Mouse (Mus musculus): ENCODE results near the gene Ccdc84.
"Not testable (repeated sequence)": the region's sequence is repeated elsewhere in the genome, so short reads cannot be mapped to it uniquely, and the experiment has no call there.

Gene Ccdc84

DNA sequence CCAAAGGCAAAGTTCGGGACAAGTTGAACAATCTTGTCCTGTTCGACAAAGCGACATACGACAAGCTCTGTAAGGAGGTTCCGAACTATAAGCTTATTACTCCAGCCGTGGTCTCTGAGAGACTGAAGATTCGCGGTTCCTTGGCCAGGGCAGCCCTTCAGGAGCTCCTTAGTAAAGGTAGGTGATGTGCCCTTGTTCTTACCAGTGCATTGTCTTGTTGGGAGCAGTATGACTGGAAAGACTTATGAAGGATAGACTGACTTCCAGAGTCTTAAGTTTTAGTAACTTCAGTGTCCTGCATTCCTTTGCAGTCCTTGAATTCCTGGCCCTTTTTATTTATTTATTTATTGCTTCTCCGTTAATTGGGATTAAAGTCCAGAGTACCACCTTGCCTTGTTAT lies 9.7 kb downstream of the Ccdc84 start:
- in situ Hi-C loops (cut with MboI, MseI): not testable (repeated sequence)

DNA sequence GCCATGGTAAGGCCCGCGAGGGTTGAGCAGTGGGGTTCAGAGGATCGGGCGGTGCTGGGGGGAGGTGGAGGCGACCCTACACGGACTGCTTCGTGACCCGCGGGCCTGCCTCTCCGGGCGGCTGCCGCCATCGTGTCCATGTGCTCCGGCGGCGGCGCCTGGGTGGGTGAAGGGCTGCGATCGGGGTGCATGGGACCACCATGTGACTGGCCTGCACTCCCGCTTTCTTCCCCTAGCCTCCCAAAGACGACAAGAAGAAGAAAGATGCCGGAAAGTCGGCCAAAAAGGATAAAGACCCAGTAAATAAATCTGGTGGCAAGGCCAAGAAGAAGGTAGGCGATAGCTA lies 10.6 kb downstream of the Ccdc84 start:
- in situ Hi-C loops (cut with MboI, MseI): no loop called here

DNA sequence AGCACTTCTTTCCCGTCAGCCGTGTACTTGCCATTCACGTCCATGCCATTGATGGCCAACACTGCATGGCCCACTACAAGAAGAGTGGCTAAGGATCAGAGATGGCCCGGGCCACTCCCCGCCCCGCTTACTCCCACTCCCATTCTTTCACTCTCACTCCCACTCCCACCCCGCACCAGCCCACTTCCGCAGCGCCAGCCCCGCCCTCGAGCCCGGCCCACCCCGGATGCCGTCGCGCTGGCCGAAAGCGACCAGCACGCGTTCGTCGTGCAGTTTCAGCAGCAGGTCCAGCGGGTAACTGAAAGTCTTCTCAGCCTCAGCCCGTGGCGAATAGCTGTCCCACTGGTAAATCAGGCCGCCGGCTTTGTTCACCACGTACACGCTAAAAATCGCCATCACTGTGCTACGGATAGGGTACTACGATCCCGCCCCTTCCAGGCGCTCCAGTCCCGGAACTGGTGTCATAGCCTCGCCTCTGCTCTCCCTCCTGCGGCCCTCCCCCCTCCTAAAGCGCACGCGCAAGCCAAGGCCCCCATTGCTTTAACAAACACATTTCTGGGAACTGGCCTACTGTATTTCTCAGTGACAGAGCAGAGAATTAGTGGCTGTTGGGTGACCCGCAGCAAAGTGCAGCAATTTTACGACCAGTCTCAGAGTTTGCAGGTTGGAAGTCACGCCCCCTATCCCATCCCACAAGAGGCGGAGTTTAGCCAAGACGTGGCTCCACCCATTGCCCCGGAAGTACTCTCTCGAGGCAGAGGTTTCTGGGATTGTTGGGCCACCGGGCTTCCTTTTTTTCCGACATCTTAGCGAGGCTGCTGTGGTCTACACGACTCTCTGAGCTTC lies 11.2 kb downstream of the Ccdc84 start, which contains the start of the genes Rps25 and Trappc4:
Gene Rps25 (plus strand): TSS at position 234 of the 846 bp plus-strand sequence.
Gene Trappc4 (minus strand): TSS at position 695 of the 846 bp plus-strand sequence.
- in situ Hi-C loops (cut with MboI, MseI): no loop called here

DNA sequence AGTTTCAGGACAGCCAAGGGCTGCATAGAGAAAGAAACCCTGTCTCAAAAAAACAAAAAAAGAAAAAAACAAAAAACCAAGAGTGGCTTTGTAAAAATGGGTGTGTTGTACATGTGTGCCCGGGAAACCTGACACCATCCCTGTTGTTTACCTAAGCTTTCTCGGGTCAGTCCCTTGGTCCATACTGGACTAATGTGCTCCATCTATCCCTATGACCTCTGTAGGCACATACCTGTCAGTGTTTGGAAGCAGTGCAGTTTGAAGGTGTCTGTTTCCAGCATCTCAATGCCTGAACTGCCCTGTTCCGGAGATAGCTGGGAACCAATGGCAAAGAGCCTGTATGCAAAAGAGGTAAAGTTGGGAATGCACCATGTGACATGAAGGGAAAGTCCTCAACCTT lies 13.4 kb downstream of the Ccdc84 start:
- in situ Hi-C loops (cut with MboI, MseI): no loop called here

DNA sequence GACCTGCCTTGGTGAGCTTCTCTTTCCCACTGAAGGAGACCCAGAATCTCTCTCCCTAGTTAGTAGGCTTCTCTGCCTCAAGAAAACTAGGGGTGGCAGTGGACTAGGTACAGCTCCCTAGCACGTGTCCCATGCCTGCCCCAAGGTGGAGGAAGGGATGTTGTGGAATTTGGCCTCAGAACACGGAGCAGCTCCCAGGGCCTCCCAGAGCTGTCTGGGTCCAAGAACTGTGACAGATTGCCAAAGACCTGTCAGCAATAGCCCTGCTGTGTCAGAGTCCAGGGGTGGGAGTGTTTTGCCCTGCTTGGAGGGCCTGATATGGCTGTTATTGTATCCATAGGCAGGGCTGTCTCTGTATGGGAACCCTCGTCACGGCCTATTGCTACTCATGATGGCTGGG lies 17.3 kb downstream of the Ccdc84 start:
- in situ Hi-C loops (cut with MboI, MseI): no loop called here

DNA sequence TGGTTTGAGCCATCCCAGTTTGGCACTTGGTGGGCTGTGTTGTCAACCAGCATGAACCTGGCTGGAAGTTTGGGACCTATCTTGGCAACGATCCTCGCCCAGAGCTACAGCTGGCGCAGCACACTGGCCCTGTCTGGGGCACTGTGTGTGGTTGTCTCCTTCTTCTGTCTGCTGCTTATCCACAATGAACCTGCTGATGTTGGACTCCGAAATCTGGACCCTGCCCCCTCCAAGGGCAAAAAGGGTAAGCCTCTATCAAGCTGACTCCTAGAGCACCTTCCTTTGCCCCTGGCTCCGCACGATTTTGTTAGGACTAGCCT lies 18.6 kb downstream of the Ccdc84 start:
- in situ Hi-C loops (cut with MboI, MseI): loop anchor here (5.0 kb wide), 1 partner anchor 57 kb away; the partner anchor contains the start of gene Hmbs

DNA sequence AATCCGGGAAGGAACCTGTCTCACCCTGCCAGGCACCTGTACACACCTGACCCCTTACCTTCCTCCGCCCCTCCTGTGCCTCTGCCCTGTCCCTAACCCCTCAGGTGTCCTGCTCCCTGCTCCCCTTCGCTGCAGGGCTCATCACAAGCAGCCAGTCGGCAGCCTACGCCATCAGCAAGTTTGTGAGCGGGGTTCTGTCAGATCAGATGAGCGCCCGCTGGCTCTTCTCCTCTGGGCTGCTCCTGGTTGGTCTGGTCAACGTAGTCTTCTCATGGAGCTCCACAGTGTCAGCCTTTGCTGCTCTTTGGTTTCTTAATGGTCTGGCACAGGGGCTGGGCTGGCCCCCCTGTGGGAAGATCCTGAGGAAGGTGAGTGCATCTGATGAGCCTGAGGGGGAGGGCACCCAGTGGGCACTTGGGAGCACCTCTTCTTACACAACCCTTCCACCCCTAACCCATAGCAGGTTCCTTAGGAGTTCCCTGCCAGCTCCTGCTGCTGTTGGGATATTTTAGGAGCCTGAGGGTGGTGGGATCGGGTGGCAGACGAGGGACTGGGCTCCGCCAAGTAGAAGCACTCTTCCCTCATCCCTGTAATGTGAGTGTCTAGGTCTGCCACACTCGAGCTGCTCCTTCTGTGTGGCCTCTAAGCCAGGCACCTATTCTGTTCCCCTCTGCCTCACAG lies 19.1 kb downstream of the Ccdc84 start:
- in situ Hi-C loops (cut with MboI, MseI): loop anchor here (5.0 kb wide), 1 partner anchor 57 kb away; the partner anchor contains the start of gene Hmbs

DNA sequence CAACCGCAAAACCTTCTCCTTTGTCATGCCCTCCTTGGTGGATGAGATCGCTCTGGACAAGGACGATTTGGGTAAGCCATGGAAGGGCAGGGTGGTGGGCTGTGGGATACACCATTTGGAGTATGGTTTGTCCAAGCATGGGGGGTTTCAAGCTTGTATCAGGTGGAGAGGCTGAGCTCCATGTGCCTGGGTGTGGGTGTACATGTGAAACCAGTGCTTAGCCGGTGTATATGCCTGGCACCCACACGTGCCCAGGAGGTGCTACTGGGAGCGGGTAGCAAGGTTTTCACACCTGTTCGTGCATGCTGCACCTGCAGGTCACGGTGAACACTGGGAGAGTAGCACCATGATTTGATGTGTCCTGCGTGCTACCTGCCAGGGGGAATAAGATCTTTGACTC lies 19.8 kb downstream of the Ccdc84 start:
- in situ Hi-C loops (cut with MboI, MseI): loop anchor here (5.0 kb wide), 1 partner anchor 56 kb away; the partner anchor contains the start of gene Hmbs

DNA sequence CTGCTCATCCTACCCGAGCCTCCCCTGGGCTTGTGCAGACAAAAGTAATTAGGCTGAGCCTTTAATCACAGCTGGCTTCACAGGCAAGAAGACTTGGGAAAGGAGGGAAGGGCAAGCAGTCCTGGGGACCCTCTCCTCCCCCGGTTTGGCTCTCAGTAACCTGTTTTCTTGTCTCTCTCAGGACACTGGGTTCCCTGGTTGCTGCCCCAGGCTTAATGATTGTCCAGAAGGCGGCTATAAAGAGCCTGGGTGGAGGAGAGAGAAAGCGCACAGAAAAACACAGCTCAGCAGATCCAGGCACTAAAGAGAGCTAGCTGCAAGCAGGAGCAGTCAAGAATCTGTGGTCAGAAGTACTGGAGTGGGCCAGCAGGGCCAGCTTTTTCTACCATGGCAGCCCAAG lies 20.3 kb downstream of the Ccdc84 start:
- in situ Hi-C loops (cut with MboI, MseI): loop anchor here (5.0 kb wide), 1 partner anchor 56 kb away; the partner anchor contains the start of gene Hmbs

DNA sequence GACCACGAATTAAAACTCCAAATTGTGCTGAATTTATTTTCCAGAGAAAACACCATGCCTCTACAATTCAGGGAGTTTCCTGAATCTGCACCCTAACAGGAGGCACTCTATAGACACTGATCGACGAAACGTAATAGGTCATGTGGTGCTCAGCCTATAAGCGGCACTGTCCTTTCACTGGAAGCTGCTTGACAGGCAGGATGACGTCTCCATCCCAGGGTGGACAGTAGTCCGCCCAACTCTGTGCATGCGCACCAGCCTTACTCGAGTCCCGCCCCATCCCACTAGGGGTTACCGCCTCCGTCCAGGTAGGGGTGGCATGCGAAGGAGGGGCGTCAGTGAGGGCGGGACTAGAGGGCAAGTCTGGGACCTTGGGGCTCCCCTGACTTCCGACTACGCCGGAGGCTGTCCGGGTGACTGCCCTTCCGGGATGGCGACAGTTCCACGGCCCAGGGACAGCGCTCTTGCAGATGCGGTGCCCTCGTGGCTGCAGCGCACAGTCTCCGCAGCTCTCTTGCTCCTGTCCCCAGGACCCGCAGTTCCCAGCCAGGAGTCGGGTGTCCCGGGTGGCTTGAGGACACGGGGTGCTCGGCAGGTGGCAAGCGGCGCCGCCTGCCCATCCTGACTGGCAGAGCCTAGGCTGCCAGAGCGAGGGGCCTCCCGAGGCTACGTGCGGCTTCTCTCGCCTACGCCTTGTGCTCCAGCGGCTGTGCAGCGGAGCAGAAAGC lies 21.5 kb downstream of the Ccdc84 start, which contains the start of gene Slc37a4:
Gene Slc37a4 (plus strand): TSS at position 169 of the 728 bp plus-strand sequence.
- in situ Hi-C loops (cut with MboI, MseI): loop anchor here (5.0 kb wide), 1 partner anchor 55 kb away; the partner anchor contains the start of gene Hmbs

DNA sequence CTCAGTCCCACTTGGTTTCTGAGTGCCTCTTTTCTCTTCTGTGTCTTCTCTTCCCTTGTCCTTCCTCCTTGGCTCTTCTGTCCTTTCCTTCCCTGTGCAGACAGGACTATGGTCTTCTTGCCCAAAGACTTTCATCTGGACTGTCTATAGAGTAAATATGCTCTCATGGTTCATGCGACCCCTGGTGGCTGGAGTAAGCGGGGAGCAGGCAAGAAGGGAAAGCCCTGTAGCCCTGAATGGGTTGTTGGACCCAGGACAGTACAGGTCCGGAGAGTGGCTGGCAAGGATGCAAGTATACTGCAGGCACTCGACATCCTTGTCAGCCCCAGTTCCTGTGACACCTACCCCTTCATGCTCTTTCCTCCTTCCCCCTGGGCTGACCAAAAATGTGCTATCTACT lies 26.9 kb downstream of the Ccdc84 start:
- in situ Hi-C loops (cut with MboI, MseI): no loop called here

DNA sequence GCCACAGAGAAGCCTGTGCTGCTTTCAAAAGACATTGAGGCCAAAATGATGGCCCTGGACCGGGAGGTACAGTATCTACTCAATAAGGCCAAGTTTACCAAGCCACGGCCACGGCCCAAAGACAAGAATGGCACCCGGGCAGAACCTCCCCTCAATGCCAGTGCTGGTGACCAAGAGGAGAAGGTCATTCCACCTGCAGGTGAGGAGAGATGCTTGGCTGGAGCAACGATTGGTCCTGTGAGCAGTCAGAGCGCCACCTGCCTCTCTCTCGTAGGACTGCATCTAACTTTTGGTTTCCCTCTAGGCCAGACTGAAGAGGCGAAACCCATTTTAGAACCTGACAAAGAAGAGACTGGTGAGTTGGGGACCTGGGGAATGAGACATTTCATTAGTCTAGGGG lies 29.1 kb downstream of the Ccdc84 start:
- in situ Hi-C loops (cut with MboI, MseI): no loop called here

DNA sequence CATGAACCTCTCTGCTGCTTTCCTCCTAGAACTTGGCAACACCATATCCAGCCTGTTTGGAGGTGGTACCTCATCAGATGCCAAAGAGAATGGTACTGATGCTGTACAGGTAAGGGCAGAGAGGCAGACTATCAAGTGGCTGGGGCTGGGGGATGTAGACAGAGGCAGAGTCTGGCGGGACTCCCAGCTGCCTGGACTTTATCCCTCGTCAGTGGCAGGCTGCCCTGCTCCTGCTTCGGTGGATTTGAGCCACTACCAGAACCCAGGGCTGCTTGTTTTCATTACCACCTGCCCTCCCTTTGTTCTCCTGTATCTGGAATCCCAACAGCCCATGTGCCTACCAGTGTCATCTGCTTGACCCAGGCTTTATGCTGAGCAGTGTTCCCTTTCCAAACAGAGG lies 31.1 kb downstream of the Ccdc84 start:
- in situ Hi-C loops (cut with MboI, MseI): no loop called here

DNA sequence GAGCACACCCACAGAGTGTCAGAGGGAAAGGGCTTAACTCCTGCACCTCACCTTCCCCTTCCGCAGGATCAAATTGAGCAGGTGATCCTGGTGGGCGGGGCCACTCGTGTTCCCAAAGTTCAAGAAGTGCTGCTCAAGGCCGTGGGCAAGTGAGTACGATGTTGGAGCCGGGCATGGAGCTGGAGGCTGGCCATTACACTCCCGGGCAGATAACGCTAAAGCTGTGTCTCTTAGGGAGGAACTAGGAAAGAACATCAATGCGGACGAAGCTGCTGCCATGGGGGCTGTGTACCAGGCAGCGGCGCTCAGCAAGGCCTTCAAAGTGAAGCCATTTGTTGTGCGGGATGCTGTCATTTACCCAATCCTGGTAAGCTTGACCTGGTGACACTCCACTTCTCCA lies 33.8 kb downstream of the Ccdc84 start:
- in situ Hi-C loops (cut with MboI, MseI): no loop called here

DNA sequence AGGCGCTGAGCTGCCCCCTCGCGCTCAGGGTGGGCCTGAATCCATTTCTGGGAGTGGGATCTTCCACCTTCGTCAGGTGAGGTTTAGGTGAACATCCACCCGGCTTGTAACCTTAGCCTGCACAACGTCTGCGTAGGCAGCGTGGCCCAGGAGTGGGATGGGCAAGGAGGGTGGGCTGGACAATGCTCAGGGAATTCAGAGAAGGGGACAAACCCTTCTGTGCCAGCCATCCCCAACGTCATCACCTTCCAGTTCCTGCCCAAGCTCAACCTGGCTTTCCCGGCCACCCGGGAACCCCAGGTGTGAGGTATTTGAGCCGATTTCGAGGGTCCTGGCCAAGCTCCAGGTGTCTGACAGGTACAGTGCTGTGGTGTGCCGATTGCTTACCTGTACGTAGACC lies 38.5 kb downstream of the Ccdc84 start:
- in situ Hi-C loops (cut with MboI, MseI): no loop called here

DNA sequence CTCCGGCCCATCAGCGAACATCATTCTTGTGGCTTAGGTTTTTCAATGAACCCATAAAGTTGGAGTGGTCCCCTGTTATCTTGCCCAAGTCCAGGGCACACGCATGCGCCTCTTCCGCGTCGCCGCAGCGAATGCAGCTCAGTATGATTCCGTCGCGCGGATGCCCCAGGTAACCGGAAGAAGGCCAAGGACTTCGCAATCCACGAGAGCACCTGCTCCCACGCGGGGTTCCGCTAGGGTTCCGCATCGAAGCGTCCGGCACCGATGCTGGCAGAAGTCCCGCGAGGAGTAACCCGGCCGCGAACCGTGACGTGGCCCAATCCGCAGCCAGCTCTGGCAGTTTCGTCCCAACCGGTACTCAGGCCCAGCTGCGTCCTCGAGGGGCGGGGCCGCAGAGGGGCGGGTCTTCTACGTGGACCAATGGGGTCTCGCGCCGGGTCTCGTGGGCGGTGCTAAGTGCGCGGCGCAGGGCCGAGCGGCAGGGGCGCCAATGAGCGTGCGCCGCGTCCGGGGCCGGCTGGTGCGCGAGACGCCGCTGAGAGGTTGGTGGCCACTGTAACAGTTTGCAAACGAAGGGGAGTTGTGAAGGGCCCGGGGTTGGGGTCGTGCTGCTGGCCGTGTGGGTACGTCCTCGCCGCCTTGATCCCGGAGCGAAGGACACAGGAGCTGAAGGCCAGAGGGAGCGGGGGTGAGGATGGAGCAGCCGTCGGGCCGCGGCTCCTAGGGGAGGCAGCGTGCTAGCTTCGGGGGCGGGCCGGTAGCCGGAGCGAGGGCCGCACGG lies 39.1 kb downstream of the Ccdc84 start, which contains the start of gene Hyou1:
Gene Hyou1 (plus strand): TSS at position 437 of the 781 bp plus-strand sequence.
- in situ Hi-C loops (cut with MboI, MseI): no loop called here

DNA sequence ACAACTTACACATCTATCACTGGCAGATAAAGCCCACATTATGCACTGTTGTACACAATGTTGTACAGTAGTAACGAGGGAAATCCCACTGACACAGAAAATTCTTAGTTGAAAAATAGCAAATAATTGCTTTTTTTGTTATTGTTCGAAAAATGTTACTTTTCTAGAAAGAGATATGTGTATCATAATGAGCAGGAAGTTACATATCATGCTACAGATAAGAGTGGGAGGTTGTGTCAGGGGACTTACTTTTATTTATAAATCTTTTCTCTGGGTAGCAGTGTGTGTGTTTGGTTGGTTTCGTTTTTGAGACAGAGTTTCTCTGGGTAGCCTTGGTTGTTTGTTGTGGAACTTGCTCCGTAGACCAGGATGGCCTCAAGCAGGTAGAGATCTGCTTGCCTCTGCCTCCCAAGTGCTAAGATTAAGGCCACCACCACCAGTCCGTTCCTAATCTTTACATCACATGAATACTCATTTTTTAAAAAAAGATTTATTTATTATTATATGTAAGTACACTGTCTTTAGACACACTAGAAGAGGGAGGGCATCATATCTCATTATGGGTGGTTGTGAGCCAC lies 40.1 kb downstream of the Ccdc84 start:
- in situ Hi-C loops (cut with MboI, MseI): no loop called here

DNA sequence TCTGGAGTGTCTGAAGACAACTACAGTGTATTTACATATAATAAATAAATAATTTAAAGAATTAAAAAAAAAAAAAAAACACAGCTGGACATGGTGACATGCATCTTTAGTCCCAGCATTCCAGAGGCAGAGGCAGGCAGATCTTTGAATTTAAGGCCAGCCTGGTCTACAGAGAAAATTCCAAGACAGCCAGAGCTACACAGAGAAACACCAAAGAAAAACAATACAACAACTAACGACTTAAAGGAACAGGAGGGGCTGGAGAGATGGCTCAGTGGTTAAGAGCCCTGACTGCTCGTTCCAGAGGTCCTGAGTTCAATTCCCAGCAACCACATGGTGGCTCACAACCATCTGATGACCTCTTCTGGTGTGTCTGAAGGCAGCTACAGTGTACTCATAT lies 41.0 kb downstream of the Ccdc84 start:
- in situ Hi-C loops (cut with MboI, MseI): not testable (repeated sequence)

DNA sequence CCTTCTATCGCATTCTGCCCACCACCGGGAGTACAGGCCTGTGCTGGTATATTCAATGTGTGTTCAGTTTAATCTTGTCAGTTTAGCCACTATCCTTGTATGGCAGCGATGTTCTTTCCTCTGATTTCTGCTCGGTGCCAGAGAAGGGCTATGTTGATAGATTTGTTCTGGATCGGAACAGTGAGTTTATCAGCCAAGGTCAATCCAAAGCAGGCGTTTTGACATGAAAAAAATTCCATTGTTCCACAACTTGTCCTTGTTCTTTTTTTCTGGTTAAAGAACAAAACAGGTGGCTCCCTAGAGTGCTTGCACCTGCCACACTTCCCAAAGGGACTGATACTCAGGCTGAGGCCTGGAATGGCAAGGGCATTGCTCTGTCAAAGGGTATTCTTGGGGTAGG lies 42.2 kb downstream of the Ccdc84 start:
- in situ Hi-C loops (cut with MboI, MseI): no loop called here

DNA sequence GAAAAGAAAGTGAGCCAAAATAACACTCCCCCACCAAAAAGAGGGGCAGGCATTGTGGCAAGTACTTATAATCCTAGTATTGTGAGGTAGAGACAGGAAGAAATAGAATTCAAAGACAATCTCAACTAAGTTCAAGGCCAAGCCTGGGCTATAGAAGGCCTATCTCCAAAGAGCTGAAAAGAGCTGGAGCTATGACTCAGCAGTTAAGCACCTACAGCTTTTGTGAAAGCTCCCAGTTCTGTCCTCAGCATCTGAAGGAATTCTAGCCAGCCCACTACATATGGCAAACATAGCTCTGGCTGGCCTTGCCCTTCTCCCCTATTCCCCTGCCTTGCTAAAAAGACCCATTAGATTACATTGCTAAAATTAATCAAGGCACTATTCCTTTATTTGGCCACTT lies 45.0 kb downstream of the Ccdc84 start:
- in situ Hi-C loops (cut with MboI, MseI): no loop called here

DNA sequence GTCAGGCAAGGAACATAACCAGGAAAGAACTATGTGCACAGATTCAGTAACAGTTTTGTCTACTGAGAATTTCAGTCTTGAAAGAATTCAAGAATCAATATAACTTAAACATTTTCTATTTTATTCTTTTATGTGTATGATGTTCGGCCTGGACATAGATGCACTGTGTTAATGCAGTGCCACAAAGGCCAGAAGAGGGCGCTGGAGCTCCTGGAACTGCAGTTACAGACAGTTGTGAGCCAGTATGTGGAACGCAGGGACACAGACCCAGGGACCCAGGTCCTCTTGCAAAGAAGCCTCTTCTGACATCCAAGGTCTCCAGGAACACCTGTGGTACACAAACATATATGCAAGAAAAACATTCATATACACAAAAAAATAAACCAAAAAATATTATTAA lies 53.9 kb downstream of the Ccdc84 start:
- in situ Hi-C loops (cut with MboI, MseI): no loop called here
